Mouse (Mus musculus) bone marrow macrophage, adult 2 months (primary cell): Measurements from ENCODE around the gene Fopnl.

ENCODE experiments used
- CTCF ChIP-seq: IDR thresholded peaks from 2 replicates; pipeline ENCODE4 v1.5.1; 2012; ENCODE audit warnings: low read depth, mild to moderate bottlenecking, low read length, moderate library complexity
- POLR2A ChIP-seq: IDR thresholded peaks from 2 replicates; pipeline ENCODE4 v1.6.1; 2012; ENCODE audit warnings: mild to moderate bottlenecking, low read depth, low read length, borderline replicate concordance

DNA sequence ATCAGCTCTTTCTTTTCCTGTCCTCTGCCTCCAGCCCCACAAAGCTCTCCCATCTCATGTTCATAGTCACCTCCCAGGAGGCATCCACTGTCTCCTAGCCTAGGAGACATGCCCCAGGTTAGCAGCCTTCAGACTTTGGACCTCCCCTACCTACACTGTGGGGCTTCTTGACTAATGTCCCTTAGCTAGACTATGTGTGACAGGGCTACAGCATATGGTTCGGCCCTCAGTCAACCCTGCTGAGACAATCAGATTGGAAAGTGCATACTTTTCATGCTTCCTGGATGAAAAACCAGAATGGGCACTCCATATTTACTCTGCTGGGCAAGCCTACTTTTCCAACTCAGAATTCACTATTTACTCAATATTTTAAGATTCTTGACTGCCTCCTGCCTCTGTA lies 54.8 kb downstream of the Fopnl start:
- TF ChIP-seq CTCF: no peak
- no peak for TF ChIP-seq POLR2A
